Mouse (Mus musculus): ENCODE results near the gene Mpp3.

- TF ChIP-seq EP300 (optimal IDR thresholded peaks at IDR 0.05) (no peak), CTCF (IDR thresholded peaks at IDR 0.05; ENCODE audit: low read depth) (no peak)
Measured at GRCm38 (mm10) chr11:101986913-101987312, 41.3 kb downstream of the Mpp3 start, which contains the start of gene Dusp3.

All from stomach, postnatal 0 days (tissue).